Mouse (Mus musculus) heart, adult 2 months (tissue): ENCODE data around the gene Eps8. TPM values are rescaled to one million over a fixed set of nuclear protein-coding genes. Genes with fewer than 3 reads are reported as not detected.
A peak's percentile ranks its signal among the peaks of the same experiment; 100 is the strongest.

Experiments used
- DNase-seq, 2 experiments: peaks; one replicate each; pipeline ENCODE4 v3.0.0; 2021
- H3K27ac ChIP-seq: fragments of 200-600 bp; 2 replicates; pipeline ENCODE4 v1.8.1; 2022
- H3K27me3 ChIP-seq: fragments of 200-500 bp; 2 replicates; pipeline ENCODE4 v1.6.1; 2012; ENCODE audit warnings: mild to moderate bottlenecking, low read length, inconsistent platforms, mixed read lengths; ENCODE audit not compliant: control insufficient read depth, insufficient read depth
- H3K36me3 ChIP-seq: fragments of 200-500 bp; 2 replicates; pipeline ENCODE4 v1.6.1; 2012; ENCODE audit warnings: low read length, inconsistent platforms; ENCODE audit not compliant: control insufficient read depth, insufficient read depth
- H3K4me1 ChIP-seq: fragments of 200-500 bp; 2 replicates; pipeline ENCODE4 v1.6.1; 2011; ENCODE audit warnings: low read length; ENCODE audit not compliant: control insufficient read depth, insufficient read depth
- H3K4me3 ChIP-seq: fragments of 200-600 bp; 2 replicates; pipeline ENCODE4 v1.8.1; 2022
- H3K79me2 ChIP-seq: fragments of 200-500 bp; replicated peaks from 2 replicates; pipeline ENCODE4 v1.6.1; 2012; ENCODE audit warnings: mild to moderate bottlenecking, inconsistent platforms, low read length, moderate library complexity, mixed read lengths; ENCODE audit not compliant: control insufficient read depth, insufficient read depth
- H3K9ac ChIP-seq: fragments of 200-500 bp; 2 replicates; pipeline ENCODE4 v1.6.1; 2012; ENCODE audit warnings: low read depth, mild to moderate bottlenecking, control low read depth, inconsistent platforms, low read length, mixed read lengths
- CTCF ChIP-seq: fragments of 200-600 bp; IDR thresholded peaks from 2 replicates; pipeline ENCODE4 v1.8.1; 2022; ENCODE audit warnings: antibody characterized with exemption, mild to moderate bottlenecking, moderate library complexity
- EP300 ChIP-seq: fragments of 200-500 bp; IDR thresholded peaks from 2 replicates; pipeline ENCODE4 v1.6.1; 2011; ENCODE audit warnings: low read depth, low read length, control low read depth; ENCODE audit not compliant: insufficient read depth
- POLR2A ChIP-seq: fragments of 200-500 bp; IDR thresholded peaks from 2 replicates; pipeline ENCODE4 v1.6.1; 2011; ENCODE audit warnings: mild to moderate bottlenecking, low read depth, low read length, control low read depth; ENCODE audit not compliant: insufficient read depth
- WGBS: fragments of 180-500 bp; shearing (Covaris S2); methylation state at CpG from one replicate; pipeline ENCODE4 v1.1.7; 2018; 5-methylcytosine and 5-hydroxymethylcytosine counted together
- intact Hi-C: fragments of 180-260 bp; cut with DNase I; formaldehyde crosslinking; loops from one replicate; pipeline ENCODE4 v1.15.1; 2025
- polyA plus RNA-seq: library from polyadenylated mRNA; depleted of rRNA; stranded (reverse); fragments of >200 nt; gene quantifications from 2 replicates; pipeline ENCODE4 v1.2.3, GENCODE M21; 2012
- total RNA-seq, 2 experiments: library from RNA; stranded (reverse); gene quantifications; 2 replicates each; pipeline ENCODE4 v1.2.3; 2021

Eps8 gene
- total and polyA plus RNA-seq, 3 experiments: 6.7 to 12.2 (median 11.6) TPM

GRCm38 (mm10) chr6:137682629-137683028 lies 28.0 kb upstream of the Eps8 start:
- 62% methylated on average over 2 of the region's 2 CpGs for WGBS

GRCm38 (mm10) chr6:137681000-137681399 lies 26.3 kb upstream of the Eps8 start:
- H3K27me3 ChIP-seq: no peaks in the 10 kb centered on the region
- intact Hi-C loops: no loop called here

More at GRCm38 (mm10) chr6:137682629-137683028, 28.0 kb upstream of the Eps8 start:
- H3K9ac ChIP-seq: no peak overlapping the region
- peaks cover 2% of the 10 kb centered on the region for H3K4me1 ChIP-seq
- no peak for DNase-seq
- no peak overlapping the region for H3K4me3 ChIP-seq
- no peak overlapping the region for H3K27ac ChIP-seq
- H3K36me3 ChIP-seq: no peaks in the 10 kb centered on the region; the same call in 1 of the 2 replicates
- no peaks in the 10 kb centered on the region for H3K79me2 ChIP-seq
- intact Hi-C loops: no loop called here
- no peaks in the 10 kb centered on the region for H3K27me3 ChIP-seq
- no peak for TF ChIP-seq CTCF
- TF ChIP-seq POLR2A: no peak
- TF ChIP-seq EP300: no peak

GRCm38 (mm10) chr6:137676581-137676980 lies 21.9 kb upstream of the Eps8 start:
- H3K27me3 ChIP-seq: no peaks in the 10 kb centered on the region
- intact Hi-C loops: no loop called here
- peak in 1 of 2 experiments; percentile 24 for DNase-seq

More at GRCm38 (mm10) chr6:137681000-137681399, 26.3 kb upstream of the Eps8 start:
- TF ChIP-seq POLR2A: no peak
- TF ChIP-seq EP300: no peak
- no peak for TF ChIP-seq CTCF
- H3K9ac ChIP-seq: no peak overlapping the region
- no peak overlapping the region for H3K4me3 ChIP-seq
- H3K79me2 ChIP-seq: no peaks in the 10 kb centered on the region
- no peaks in the 10 kb centered on the region for H3K36me3 ChIP-seq
- no peak for DNase-seq
- H3K27ac ChIP-seq: no peak overlapping the region
- no peaks in the 10 kb centered on the region for H3K4me1 ChIP-seq
- 85% methylated on average over 2 of the region's 2 CpGs for WGBS

GRCm38 (mm10) chr6:137675556-137675955 lies 20.9 kb upstream of the Eps8 start:
- Histone ChIP-seq H3K9ac (no peak overlapping the region), H3K4me3 (no peak overlapping the region), H3K79me2 (no peaks in the 10 kb centered on the region), H3K4me1 (no peaks in the 10 kb centered on the region), H3K27ac (no peak overlapping the region), H3K36me3 (no peaks in the 10 kb centered on the region), H3K27me3 (no peaks in the 10 kb centered on the region)
- DNase-seq: no peak
- 78% methylated on average over 5 of the region's 5 CpGs for WGBS
- TF ChIP-seq EP300 (no peak), POLR2A (no peak), CTCF (no peak)
- intact Hi-C loops: no loop called here

More at GRCm38 (mm10) chr6:137676581-137676980, 21.9 kb upstream of the Eps8 start:
- H3K79me2 ChIP-seq: no peaks in the 10 kb centered on the region
- H3K9ac ChIP-seq: no peak overlapping the region
- H3K4me3 ChIP-seq: no peak overlapping the region
- no peak for TF ChIP-seq POLR2A
- no peak for TF ChIP-seq CTCF
- H3K27ac ChIP-seq: no peak overlapping the region
- no peaks in the 10 kb centered on the region for H3K36me3 ChIP-seq
- no peaks in the 10 kb centered on the region for H3K4me1 ChIP-seq
- 60% methylated on average over 12 of the region's 12 CpGs for WGBS

- 95% methylated on average over 15 of the region's 15 CpGs for WGBS
- TF ChIP-seq EP300 (no peak), POLR2A (no peak), CTCF (no peak)
- intact Hi-C loops: no loop called here
These were observed 18.6 kb upstream of the Eps8 start for GRCm38 (mm10) chr6:137673301-137673700.

GRCm38 (mm10) chr6:137671561-137671960 lies 16.9 kb upstream of the Eps8 start:
- H3K27me3 ChIP-seq: no peaks in the 10 kb centered on the region
- no peak overlapping the region for H3K27ac ChIP-seq
- no peaks in the 10 kb centered on the region for H3K4me1 ChIP-seq
- intact Hi-C loops: no loop called here
- no peak for DNase-seq
- no peak overlapping the region for H3K9ac ChIP-seq
- WGBS: 51% methylated on average over 10 of the region's 10 CpGs
- no peaks in the 10 kb centered on the region for H3K79me2 ChIP-seq
- H3K36me3 ChIP-seq: no peaks in the 10 kb centered on the region
- no peak for TF ChIP-seq EP300
- no peak for TF ChIP-seq CTCF
- TF ChIP-seq POLR2A: no peak
- no peak overlapping the region for H3K4me3 ChIP-seq

More at GRCm38 (mm10) chr6:137673301-137673700, 18.6 kb upstream of the Eps8 start:
- Histone ChIP-seq H3K9ac (no peak overlapping the region), H3K4me3 (no peak overlapping the region), H3K27ac (no peak overlapping the region), H3K4me1 (no peaks in the 10 kb centered on the region), H3K79me2 (no peaks in the 10 kb centered on the region), H3K36me3 (no peaks in the 10 kb centered on the region), H3K27me3 (no peaks in the 10 kb centered on the region)
- DNase-seq: no peak
